Mouse (Mus musculus): ENCODE data around the gene Pcdh9.

Pcdh9 gene

GRCm38 (mm10) chr14:93890519-93891370, at the start of gene Pcdh9:
TSS of gene Pcdh9 (minus strand) at chr14:93890679.
- no peak for DNase-seq (ENCODE audit: low read depth in 2 of 2, low spot score in 2 of 2)

GRCm38 (mm10) chr14:93906928-93907327, 16.4 kb upstream of the Pcdh9 start:
- DNase-seq (ENCODE audit: low read depth in 2 of 2, low spot score in 2 of 2) = no peak

GRCm38 (mm10) chr14:93898533-93898932, 8.1 kb upstream of the Pcdh9 start:
- no peak for DNase-seq (ENCODE audit: low read depth in 2 of 2, low spot score in 2 of 2)

GRCm38 (mm10) chr14:93895131-93895530, 4.7 kb upstream of the Pcdh9 start:
- DNase-seq (ENCODE audit: low read depth in 2 of 2, low spot score in 2 of 2) = no peak

- no peak for DNase-seq (ENCODE audit: low read depth in 2 of 2, low spot score in 2 of 2)
Measured at GRCm38 (mm10) chr14:93891371-93891746, 880 bp upstream of the Pcdh9 start.

- no peak for DNase-seq (ENCODE audit: low read depth in 2 of 2, low spot score in 2 of 2)
Measured at GRCm38 (mm10) chr14:93889839-93890518, 500 bp downstream of the Pcdh9 start.

GRCm38 (mm10) chr14:93889231-93889630, 1.2 kb downstream of the Pcdh9 start:
- DNase-seq (ENCODE audit: low read depth in 2 of 2, low spot score in 2 of 2) = no peak

- no peak for DNase-seq (ENCODE audit: low read depth in 2 of 2, low spot score in 2 of 2)
Measured at GRCm38 (mm10) chr14:93888346-93888745, 2.1 kb downstream of the Pcdh9 start.

- no peak for DNase-seq (ENCODE audit: low read depth in 2 of 2, low spot score in 2 of 2)
Measured at GRCm38 (mm10) chr14:93887066-93887465, 3.4 kb downstream of the Pcdh9 start.

GRCm38 (mm10) chr14:93885551-93886084, 4.9 kb downstream of the Pcdh9 start:
- DNase-seq (ENCODE audit: low read depth in 2 of 2, low spot score in 2 of 2) = no peak

GRCm38 (mm10) chr14:93884467-93884866, 6.0 kb downstream of the Pcdh9 start:
- DNase-seq (ENCODE audit: low read depth in 2 of 2, low spot score in 2 of 2) = no peak

- DNase-seq (ENCODE audit: low read depth in 2 of 2, low spot score in 2 of 2) = no peak
Measured at GRCm38 (mm10) chr14:93880071-93880470, 10.4 kb downstream of the Pcdh9 start.

GRCm38 (mm10) chr14:93875968-93876367, 14.5 kb downstream of the Pcdh9 start:
- no peak for DNase-seq (ENCODE audit: low read depth in 2 of 2, low spot score in 2 of 2)

GRCm38 (mm10) chr14:93868211-93868610, 22.3 kb downstream of the Pcdh9 start:
- DNase-seq (ENCODE audit: low read depth in 2 of 2, low spot score in 2 of 2) = no peak

- no peak for DNase-seq (ENCODE audit: low read depth in 2 of 2, low spot score in 2 of 2)
Measured at GRCm38 (mm10) chr14:93858069-93858468, 32.4 kb downstream of the Pcdh9 start.

GRCm38 (mm10) chr14:93846091-93846677, 44.3 kb downstream of the Pcdh9 start:
- no peak for DNase-seq (ENCODE audit: low read depth in 2 of 2, low spot score in 2 of 2)

GRCm38 (mm10) chr14:93842686-93843288, 47.7 kb downstream of the Pcdh9 start:
- no peak for DNase-seq (ENCODE audit: low read depth in 2 of 2, low spot score in 2 of 2)

GRCm38 (mm10) chr14:93832511-93832910, 58.0 kb downstream of the Pcdh9 start:
- no peak for DNase-seq (ENCODE audit: low read depth in 2 of 2, low spot score in 2 of 2)

- DNase-seq (ENCODE audit: low read depth in 2 of 2, low spot score in 2 of 2) = no peak
Measured at GRCm38 (mm10) chr14:93827159-93827558, 63.3 kb downstream of the Pcdh9 start.

GRCm38 (mm10) chr14:93826042-93826462, 64.4 kb downstream of the Pcdh9 start:
- DNase-seq (ENCODE audit: low read depth in 2 of 2, low spot score in 2 of 2) = no peak

GRCm38 (mm10) chr14:93818845-93819244, 71.6 kb downstream of the Pcdh9 start:
- DNase-seq (ENCODE audit: low read depth in 2 of 2, low spot score in 2 of 2) = no peak

All from CD8-positive naive resting alpha-beta T cell, adult 2 months (primary cell).